Mouse (Mus musculus) ES-Bruce4 (cell line): ENCODE results near the gene Pde5a.

ENCODE experiments used
- CTCF ChIP-seq: IDR thresholded peaks from one replicate; pipeline ENCODE4 v1.8.1; 2011; ENCODE audit warnings: low read depth, low read length
- POLR2A ChIP-seq: IDR thresholded peaks from one replicate; pipeline ENCODE4 v1.8.1; 2011; ENCODE audit warnings: low read length; ENCODE audit not compliant: insufficient read depth

- TF ChIP-seq CTCF (no peak), POLR2A (no peak)
Observed at GRCm38 (mm10) chr3:122876870-122877269, 148.1 kb downstream of the Pde5a start.
